Mouse (Mus musculus) embryo, embryonic 11.5 days (tissue): ENCODE results near the gene Arhgef38.
A peak's percentile ranks its signal among the peaks of the same experiment; 100 is the strongest.

Source experiments
- DNase-seq: peaks from one replicate; pipeline ENCODE4 v3.0.0-alpha.2; 2012; ENCODE audit warnings: low read depth, low spot score

Gene Arhgef38

GRCm38 (mm10) chr3:133092274-133092853 lies 142.4 kb downstream of the Arhgef38 start:
- no peak for DNase-seq

DNA sequence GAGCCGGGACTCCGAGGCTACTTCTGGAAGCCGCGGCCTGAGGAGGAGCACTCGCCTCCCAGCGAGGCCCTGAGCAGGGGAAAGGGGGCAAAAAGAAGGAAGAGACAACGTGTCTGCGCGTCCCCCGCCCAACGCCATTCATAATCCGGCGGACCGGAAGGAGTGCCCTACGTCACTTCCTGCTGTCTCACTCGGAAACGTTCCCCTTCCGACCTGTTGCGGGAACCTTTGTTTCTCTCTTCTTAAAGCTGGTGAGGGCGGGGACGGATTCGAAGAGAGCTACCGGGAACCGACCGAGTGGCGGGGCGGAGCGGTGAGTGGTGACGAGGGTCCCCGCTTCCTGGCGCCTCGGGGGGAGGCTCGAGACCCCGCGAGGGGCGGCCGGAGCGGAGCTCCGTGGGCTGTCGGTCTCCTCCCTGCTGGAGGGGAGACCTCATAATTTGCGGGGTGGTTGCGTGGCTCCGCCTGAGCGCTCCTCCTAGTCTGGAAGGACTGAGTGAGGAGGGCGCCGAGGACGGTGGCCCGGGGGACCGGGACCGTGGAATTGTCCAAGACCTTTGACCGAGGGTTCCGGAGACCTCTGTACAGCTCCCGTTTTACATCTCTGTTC lies 143.0 kb downstream of the Arhgef38 start, which contains the start of the genes Ints12 and Gstcd:
Ints12 (plus strand) TSS at position 177 of the 610 bp plus-strand sequence.
Gstcd (minus strand) TSS at position 370 of the 610 bp plus-strand sequence.
- DNase-seq = peak; percentile 94

GRCm38 (mm10) chr3:133091121-133091663 lies 143.6 kb downstream of the Arhgef38 start:
- peak; percentile 30 for DNase-seq

- DNase-seq = no peak
These were observed 144.3 kb downstream of the Arhgef38 start for GRCm38 (mm10) chr3:133090247-133091120.

DNA sequence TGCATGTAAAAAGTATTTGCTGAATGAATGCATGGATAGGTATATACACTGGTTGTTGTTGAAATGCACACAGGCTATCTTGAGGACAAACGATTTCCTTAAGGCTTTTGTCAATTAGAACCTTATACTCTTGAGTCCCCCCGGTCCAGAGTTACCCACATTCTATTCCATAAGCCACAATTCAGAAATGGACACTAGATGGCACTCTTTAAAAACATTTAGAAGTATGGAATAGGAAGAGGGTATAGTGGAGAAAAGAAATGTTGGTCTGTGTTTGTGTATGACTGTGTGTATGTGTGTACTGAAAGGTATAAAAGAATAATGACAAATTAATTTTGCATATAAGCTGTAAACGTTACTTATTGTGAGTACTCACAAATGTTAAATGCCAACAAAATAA lies 148.9 kb downstream of the Arhgef38 start:
- no peak for DNase-seq

DNA sequence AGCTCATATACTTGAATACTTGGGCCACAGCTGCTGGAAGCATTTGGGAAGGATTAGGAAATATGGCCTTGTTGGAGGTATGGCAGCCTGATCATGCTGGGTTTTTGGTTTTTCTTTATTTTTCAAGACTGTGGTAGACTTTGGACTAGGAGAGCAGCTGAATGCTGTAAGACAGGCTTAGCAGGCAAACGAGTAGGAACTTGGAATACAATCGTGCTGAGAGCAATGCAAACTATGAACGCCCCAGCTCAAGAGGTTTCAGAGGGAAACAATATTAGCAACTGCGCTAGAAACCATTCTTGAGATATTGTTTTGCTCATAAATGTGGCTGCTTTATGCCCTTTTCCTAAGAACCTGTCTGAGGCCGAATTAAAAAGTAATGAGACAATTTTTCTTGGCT lies 152.0 kb downstream of the Arhgef38 start:
- no peak for DNase-seq

DNA sequence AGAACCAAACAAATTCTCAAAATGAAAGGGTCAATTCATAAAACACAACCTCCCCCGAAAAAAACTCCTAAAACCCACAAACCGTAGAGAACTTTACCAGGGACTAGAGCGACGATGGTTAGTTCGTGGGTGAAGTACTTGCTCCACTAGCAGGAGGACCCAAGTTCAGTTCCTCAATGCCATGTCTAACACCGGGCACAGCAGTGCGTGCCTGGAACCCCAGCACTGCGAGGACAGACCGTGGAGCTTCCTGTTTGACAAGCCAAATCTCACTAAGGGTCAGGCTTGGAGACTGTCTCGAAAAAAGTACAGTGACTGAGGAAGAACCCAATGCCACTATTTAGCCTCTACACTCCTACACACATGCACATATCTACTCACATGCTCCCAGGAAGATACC lies 159.2 kb downstream of the Arhgef38 start:
- no peak for DNase-seq
